Mouse (Mus musculus): Measurements from ENCODE around the gene Pld2.

Gene Pld2

GRCm38 (mm10) chr11:70579710-70580357, 40.0 kb downstream of the Pld2 start:
- no peak for DNase-seq

GRCm38 (mm10) chr11:70580358-70580720, 40.5 kb downstream of the Pld2 start:
- no peak for DNase-seq

- DNase-seq: no peak
Observed at GRCm38 (mm10) chr11:70580921-70581320, 41.1 kb downstream of the Pld2 start.

GRCm38 (mm10) chr11:70582196-70582595, 42.3 kb downstream of the Pld2 start:
- DNase-seq: no peak

GRCm38 (mm10) chr11:70583022-70583714, 43.3 kb downstream of the Pld2 start:
- DNase-seq: no peak

GRCm38 (mm10) chr11:70583775-70584174, 43.9 kb downstream of the Pld2 start:
- DNase-seq: no peak

GRCm38 (mm10) chr11:70585457-70585856, 45.6 kb downstream of the Pld2 start:
- peak; percentile 38 to 55 for DNase-seq

GRCm38 (mm10) chr11:70586261-70586660, 46.4 kb downstream of the Pld2 start:
- no peak for DNase-seq

GRCm38 (mm10) chr11:70586954-70587353, 47.1 kb downstream of the Pld2 start:
- no peak for DNase-seq

GRCm38 (mm10) chr11:70591733-70592132, 51.9 kb downstream of the Pld2 start:
- DNase-seq: peak; percentile 78 to 84

- no peak for DNase-seq
Observed at GRCm38 (mm10) chr11:70594253-70594989, 54.6 kb downstream of the Pld2 start.

GRCm38 (mm10) chr11:70595638-70596037, 55.8 kb downstream of the Pld2 start:
- DNase-seq: no peak

GRCm38 (mm10) chr11:70596094-70596493, 56.2 kb downstream of the Pld2 start:
- DNase-seq: peak in 1 of 2 experiments; percentile 39

GRCm38 (mm10) chr11:70597301-70597700, 57.4 kb downstream of the Pld2 start:
- no peak for DNase-seq

- no peak for DNase-seq
Observed at GRCm38 (mm10) chr11:70598451-70598953, 58.6 kb downstream of the Pld2 start.

GRCm38 (mm10) chr11:70605024-70605566, 65.2 kb downstream of the Pld2 start:
- peak; percentile 87 to 90 for DNase-seq

- DNase-seq: no peak
Observed at GRCm38 (mm10) chr11:70606717-70607116, 66.9 kb downstream of the Pld2 start.

GRCm38 (mm10) chr11:70607611-70608010, 67.7 kb downstream of the Pld2 start:
- no peak for DNase-seq

All from cerebellum, postnatal 10 days (tissue).